Mouse (Mus musculus) cerebellum, postnatal 4 days (tissue): ENCODE data around the gene Csnka2ip.

ENCODE experiments used
- DNase-seq, 2 experiments: peaks; one replicate each; pipeline ENCODE4 v3.0.0; 2022; ENCODE audit warnings: low spot score in 2 of 2, mixed read lengths in 1 of 2

The Csnka2ip gene

DNA sequence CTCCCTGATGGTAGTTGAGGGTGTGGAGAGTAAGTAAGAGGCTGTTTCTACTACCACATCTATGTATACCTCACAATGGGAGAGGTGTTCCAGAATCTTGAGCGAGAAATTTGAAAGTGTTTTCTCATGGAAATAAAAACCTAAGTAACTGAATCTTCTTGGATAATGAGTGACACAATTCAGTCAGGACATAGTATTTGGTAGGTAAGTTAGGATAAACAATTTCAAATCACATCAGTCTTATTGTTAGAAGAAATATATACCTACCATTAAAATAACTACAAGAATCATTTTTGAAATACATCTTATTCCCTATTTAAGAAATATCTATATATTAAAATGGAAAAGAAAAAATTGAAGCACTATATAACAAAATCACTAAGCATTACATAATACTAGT lies at the start of gene Csnka2ip:
Gene Csnka2ip, minus strand, starts transcription at position 101 of the 400 bp plus-strand sequence.
- no peak for DNase-seq

- DNase-seq, result peak in 1 of 2 experiments; percentile 3
These were observed 47.5 kb upstream of the Csnka2ip start for GRCm38 (mm10) chr16:64649594-64650290.

DNA sequence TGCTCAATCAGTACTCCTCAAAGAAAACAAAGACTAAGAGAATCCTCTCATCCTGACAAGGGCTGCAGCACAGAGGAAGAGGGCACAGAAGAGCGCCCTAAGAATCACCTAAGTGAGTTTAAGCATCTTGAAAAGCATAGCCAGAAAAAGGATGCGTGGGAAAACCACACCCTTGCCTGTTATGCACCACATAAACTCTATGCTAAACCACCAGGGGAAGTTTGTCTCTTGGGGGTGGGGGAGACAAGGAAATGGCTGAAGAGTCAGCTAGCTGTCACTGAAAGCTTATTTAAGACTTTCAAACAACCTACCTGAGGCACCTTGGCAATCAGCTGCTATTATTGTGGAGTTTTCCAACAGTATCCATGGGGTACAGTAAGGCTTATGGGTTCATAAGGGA lies 45.6 kb upstream of the Csnka2ip start:
- no peak for DNase-seq

GRCm38 (mm10) chr16:64635110-64635509 lies 32.9 kb upstream of the Csnka2ip start:
- DNase-seq, result no peak

GRCm38 (mm10) chr16:64620116-64620515 lies 17.9 kb upstream of the Csnka2ip start:
- no peak for DNase-seq

DNA sequence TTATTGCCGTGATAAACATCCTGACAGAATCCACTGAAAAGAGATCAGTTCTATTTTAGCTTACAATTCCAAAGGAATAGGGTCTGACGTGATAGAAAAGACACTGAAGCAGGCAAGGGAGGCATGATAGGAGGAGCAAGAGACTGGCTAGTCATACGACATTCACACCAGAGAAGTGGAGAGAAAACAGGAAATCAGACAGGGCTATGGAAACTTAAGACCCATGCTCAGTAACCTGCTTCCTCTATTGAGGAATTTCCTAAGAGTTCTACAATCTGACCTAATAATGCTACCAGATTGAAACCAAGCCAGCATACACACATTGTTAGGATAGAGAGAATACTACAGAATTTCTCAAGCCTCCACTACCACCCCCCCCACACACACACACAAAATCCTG lies 12.4 kb upstream of the Csnka2ip start:
- DNase-seq, result no peak

GRCm38 (mm10) chr16:64607793-64608192 lies 5.6 kb upstream of the Csnka2ip start:
- no peak for DNase-seq

DNA sequence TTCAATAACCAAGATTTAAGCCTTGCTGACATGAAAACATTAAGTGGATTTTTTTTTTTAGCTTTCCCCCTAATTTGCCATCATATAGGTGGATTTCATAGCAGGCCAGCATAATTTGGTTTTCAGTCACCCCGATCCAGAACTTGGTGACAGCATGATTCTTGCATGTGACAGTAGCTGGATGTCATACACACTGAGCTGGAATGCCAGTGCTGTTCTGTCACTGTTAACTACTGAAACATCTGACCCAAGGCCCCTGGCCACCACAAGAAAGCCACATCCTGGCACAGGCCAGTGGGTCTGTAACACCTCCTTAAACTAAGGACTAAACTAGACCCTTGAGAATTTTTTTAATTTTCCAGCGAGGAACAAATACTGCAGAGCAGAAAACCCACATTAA lies 15.4 kb downstream of the Csnka2ip start:
- no peak for DNase-seq

- no peak for DNase-seq
These were observed 16.0 kb downstream of the Csnka2ip start for GRCm38 (mm10) chr16:64586262-64586619.

DNA sequence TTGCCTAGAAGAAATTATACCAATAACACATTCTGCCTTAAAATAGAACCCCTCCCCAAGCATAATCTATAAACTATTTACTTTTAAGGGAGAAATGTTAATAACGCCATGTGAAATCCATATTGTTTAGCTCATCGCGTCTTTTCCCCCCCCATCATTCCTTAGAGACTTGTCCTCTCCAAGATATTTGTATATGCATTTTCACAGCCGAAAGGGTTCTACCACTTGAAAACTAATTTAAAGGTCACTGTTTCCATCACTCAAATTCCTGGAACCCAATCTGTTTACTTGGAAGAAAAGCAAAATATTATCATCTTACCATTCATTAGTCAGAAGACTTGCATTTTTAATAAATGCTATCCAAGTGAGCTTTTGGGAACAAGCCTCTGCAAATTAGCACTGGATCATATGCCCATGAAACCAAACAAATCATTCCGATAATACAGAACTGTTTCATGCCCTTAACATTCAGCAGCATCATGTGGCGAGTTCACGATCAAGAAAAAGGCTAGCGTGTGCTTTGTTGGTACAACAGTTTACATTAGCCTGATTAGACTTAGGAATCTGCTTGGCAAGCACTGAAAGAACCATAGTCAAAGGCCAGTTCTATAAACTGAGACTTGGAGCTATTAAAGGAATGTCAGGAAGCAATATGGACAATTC lies 16.5 kb downstream of the Csnka2ip start:
- DNase-seq, result no peak

DNA sequence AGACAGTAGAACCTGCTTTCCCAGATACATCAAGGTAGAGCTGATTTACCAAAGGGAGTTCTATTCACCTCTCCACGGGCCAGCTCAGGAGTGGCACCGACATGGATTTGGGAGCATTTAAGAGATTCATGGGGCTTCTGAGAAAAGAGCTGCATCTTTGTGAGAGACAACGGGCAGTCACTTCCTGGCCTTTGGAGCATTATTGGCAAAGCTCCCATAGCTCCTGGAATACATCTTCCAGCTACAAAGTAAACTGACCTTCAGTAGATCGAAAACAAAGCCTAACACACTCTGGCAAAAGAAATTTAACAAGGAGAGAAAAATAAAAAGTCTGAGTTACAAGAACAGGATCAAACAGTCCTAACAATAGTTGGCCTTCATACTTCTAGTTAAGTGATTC lies 17.6 kb downstream of the Csnka2ip start:
- no peak for DNase-seq

DNA sequence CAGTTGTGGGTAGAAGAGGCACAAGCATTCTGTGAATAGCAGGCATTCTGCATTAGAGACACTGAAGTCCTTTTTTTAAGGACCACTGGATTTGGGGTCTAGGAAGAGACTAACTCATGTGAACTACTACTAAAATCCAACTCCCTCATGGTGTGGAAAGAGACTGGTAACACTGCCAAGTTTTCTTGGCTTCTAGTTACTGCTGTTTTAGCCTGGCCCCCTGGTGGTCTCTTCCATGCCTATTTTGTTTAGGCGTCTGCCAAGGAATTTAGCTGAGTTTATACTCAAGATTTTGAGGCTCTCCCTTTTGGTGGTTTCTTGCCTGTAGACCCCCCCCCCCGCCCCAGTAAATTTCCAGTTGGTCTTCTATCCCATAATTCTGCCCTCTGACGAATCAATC lies 18.8 kb downstream of the Csnka2ip start:
- DNase-seq, result no peak

GRCm38 (mm10) chr16:64569496-64569895 lies 32.7 kb downstream of the Csnka2ip start:
- DNase-seq, result no peak

- no peak for DNase-seq
These were observed 39.1 kb downstream of the Csnka2ip start for GRCm38 (mm10) chr16:64563081-64563480.

GRCm38 (mm10) chr16:64558518-64558917 lies 43.7 kb downstream of the Csnka2ip start:
- no peak for DNase-seq

GRCm38 (mm10) chr16:64526883-64527282 lies 75.3 kb downstream of the Csnka2ip start:
- no peak for DNase-seq

GRCm38 (mm10) chr16:64524051-64524645 lies 78.1 kb downstream of the Csnka2ip start:
- no peak for DNase-seq

- no peak for DNase-seq
These were observed 88.8 kb downstream of the Csnka2ip start for GRCm38 (mm10) chr16:64513423-64513822.
